Mouse (Mus musculus) liver, postnatal 0 days (tissue): ENCODE results near the gene Paf1. TPM values are rescaled to one million over a fixed set of nuclear protein-coding genes. Genes with fewer than 3 reads are reported as not detected.

ENCODE experiments used
- ATAC-seq: fragments of 200-750 bp; cut with Nextera tagmentation; 2 replicates; pipeline ENCODE4 v1.8.0; 2017; ENCODE audit warnings: mild to moderate bottlenecking, moderate library complexity
- DNase-seq: peaks from one replicate; pipeline ENCODE4 v3.0.0-alpha.2; 2016
- H3K27ac ChIP-seq: fragments of 300-500 bp; sonication (generic); 2 replicates; pipeline ENCODE4 v1.5.1; 2014; ENCODE audit warnings: antibody characterized with exemption, moderate library complexity, mild to moderate bottlenecking, low read depth
- H3K27me3 ChIP-seq: fragments of 300-500 bp; sonication (generic); 2 replicates; pipeline ENCODE4 v1.6.1; 2014; ENCODE audit warnings: low read length, control low read depth, mixed read lengths; ENCODE audit not compliant: insufficient read depth
- H3K36me3 ChIP-seq: fragments of 300-500 bp; sonication (generic); replicated peaks from 2 replicates; pipeline ENCODE4 v1.6.1; 2014; ENCODE audit warnings: mild to moderate bottlenecking, control low read depth, low read length, moderate library complexity, mixed read lengths; ENCODE audit not compliant: insufficient read depth
- H3K4me1 ChIP-seq: fragments of 300-500 bp; sonication (generic); 2 replicates; pipeline ENCODE4 v1.6.1; 2014; ENCODE audit warnings: antibody characterized with exemption, mild to moderate bottlenecking, control low read depth; ENCODE audit not compliant: insufficient read depth
- H3K4me2 ChIP-seq: fragments of 300-500 bp; sonication (generic); 2 replicates; pipeline ENCODE4 v1.6.1; 2014; ENCODE audit warnings: low read depth, mild to moderate bottlenecking, low read length, moderate library complexity, mixed read lengths
- H3K4me3 ChIP-seq: fragments of 300-500 bp; sonication (generic); 2 replicates; pipeline ENCODE4 v1.5.1; 2014; ENCODE audit warnings: low read depth, low read length
- H3K9ac ChIP-seq: fragments of 300-500 bp; sonication (generic); replicated peaks from 2 replicates; pipeline ENCODE4 v1.6.1; 2014; ENCODE audit warnings: mild to moderate bottlenecking, moderate library complexity
- H3K9me3 ChIP-seq: fragments of 300-500 bp; sonication (generic); 2 replicates; pipeline ENCODE4 v1.6.1; 2016; ENCODE audit warnings: mild to moderate bottlenecking, control low read depth, low read length, mixed read lengths
- CTCF ChIP-seq: sonication (generic); IDR thresholded peaks from 2 replicates; pipeline ENCODE4 v1.5.1; 2016; ENCODE audit warnings: antibody characterized with exemption, low read depth
- EP300 ChIP-seq: IDR thresholded peaks from 2 replicates; pipeline ENCODE4 v1.6.1; 2016; ENCODE audit warnings: antibody characterized with exemption, low read depth, mild to moderate bottlenecking
- WGBS: fragments of 180-500 bp; shearing (Covaris S2); extraction: QIAGEN DNeasy Blood & Tissue Kit; methylation state at CpG from one replicate; pipeline ENCODE4 v1.1.7; 2014; ENCODE audit not compliant: insufficient replicate concordance; 5-methylcytosine and 5-hydroxymethylcytosine counted together
- polyA plus RNA-seq: library from polyadenylated mRNA; unstranded; fragments of >200 nt; fragmentation: Nextera tagmentation; extraction: Ambion mirVana; gene quantifications from 2 replicates; pipeline ENCODE4 v1.2.1, GENCODE M21; 2015

Paf1 gene
- polyA plus RNA-seq, 1 experiment from 2014 or later: 21.1 TPM

DNA sequence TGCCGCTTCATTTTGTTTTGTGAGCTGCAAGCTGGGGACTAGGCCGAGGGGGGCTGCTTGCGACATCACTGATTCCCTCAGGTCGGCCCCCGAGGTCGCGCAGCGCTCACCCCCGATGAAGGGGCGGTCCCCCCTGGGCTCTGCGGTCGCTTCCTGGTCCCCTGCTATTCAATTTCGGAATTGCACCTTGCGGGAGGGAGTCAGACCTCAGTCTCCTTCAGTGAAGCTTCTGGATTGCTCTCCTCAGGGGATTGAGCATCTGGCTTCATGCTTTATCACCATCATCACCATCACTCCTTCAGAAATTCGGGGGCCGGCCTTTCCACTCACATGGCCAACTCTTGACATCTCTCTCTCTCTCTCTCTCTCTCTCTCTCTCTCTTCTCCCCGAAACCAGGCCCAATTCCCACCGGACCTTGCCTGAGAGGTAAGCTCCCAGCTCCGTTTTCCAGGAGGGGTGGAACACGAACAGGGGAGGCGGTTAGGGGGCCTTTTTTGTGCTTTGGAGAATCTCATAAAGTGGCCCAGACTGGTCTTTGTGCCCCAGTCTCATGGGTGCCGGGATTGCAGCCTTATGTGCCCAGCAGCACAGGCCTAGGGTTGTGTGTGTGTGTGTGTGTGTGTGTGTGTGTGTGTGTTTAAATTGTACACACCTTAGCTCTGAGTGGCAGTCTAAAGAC lies 661 bp downstream of the Paf1 start:
- 7% methylated on average over 22 of the region's 22 CpGs for WGBS
- Histone ChIP-seq H3K9me3 (no peaks in the 10 kb centered on the region), H3K4me2 (peak overlapping the region; percentile 99), H3K27ac (peak overlapping the region; percentile 72), H3K9ac (peak overlapping the region; percentile 92), H3K36me3 (peaks cover 44% of the 10 kb centered on the region), H3K4me3 (peak overlapping the region; percentile 86), H3K27me3 (no peaks in the 10 kb centered on the region), H3K4me1 (peaks cover 15% of the 10 kb centered on the region)
- ATAC-seq: peak; percentile 1; the same call in 1 of the 2 replicates
- no peak for TF ChIP-seq CTCF
- no peak for TF ChIP-seq EP300
- DNase-seq: no peak

- 91% methylated on average over 4 of the region's 4 CpGs for WGBS
- H3K27ac ChIP-seq: no peak overlapping the region
- peaks cover 49% of the 10 kb centered on the region for H3K36me3 ChIP-seq
Measured at GRCm38 (mm10) chr7:28395425-28395824, 2.7 kb downstream of the Paf1 start.

DNA sequence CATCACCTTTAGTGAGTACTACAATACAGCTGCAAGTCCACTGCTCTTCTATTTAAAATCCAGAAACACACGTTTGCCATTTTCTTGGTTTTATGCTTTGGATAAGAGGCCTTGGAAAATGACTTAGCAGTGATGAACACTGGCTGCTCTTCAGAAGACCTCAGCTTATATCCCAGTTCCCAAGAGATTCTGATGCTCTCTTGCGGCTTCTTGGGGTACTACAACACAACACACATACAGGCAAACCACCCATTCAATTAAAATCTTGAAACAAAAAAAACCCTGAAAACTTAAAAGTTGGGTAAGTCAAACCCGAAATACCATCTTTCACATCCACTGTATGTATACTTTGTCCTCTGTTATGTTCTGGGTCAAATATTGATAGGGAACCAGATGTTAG lies 5.2 kb downstream of the Paf1 start:
- DNase-seq (no peak), ATAC-seq (no peak)
- WGBS: 64% methylated on average over 3 of the region's 3 CpGs
- H3K9ac ChIP-seq: no peak overlapping the region
- no peaks in the 10 kb centered on the region for H3K27me3 ChIP-seq
- H3K4me1 ChIP-seq: peaks cover 12% of the 10 kb centered on the region
- H3K4me3 ChIP-seq: no peak overlapping the region
- H3K27ac ChIP-seq: no peak overlapping the region
- no peak overlapping the region for H3K4me2 ChIP-seq
- no peaks in the 10 kb centered on the region for H3K9me3 ChIP-seq
- TF ChIP-seq EP300 (no peak), CTCF (peak; percentile 54)
- H3K36me3 ChIP-seq: peaks cover 70% of the 10 kb centered on the region

More at GRCm38 (mm10) chr7:28395425-28395824, 2.7 kb downstream of the Paf1 start:
- ATAC-seq (no peak), DNase-seq (no peak)
- H3K4me1 ChIP-seq: peaks cover 15% of the 10 kb centered on the region
- H3K9me3 ChIP-seq: no peaks in the 10 kb centered on the region
- H3K9ac ChIP-seq: no peak overlapping the region
- no peaks in the 10 kb centered on the region for H3K27me3 ChIP-seq
- no peak overlapping the region for H3K4me2 ChIP-seq
- no peak for TF ChIP-seq EP300
- H3K4me3 ChIP-seq: no peak overlapping the region

GRCm38 (mm10) chr7:28398696-28399340 lies 6.1 kb downstream of the Paf1 start:
- Histone ChIP-seq H3K4me2 (no peak overlapping the region), H3K27me3 (no peaks in the 10 kb centered on the region), H3K27ac (no peak overlapping the region), H3K4me1 (peaks cover 6% of the 10 kb centered on the region), H3K9ac (no peak overlapping the region), H3K36me3 (peaks cover 78% of the 10 kb centered on the region), H3K4me3 (no peak overlapping the region), H3K9me3 (no peaks in the 10 kb centered on the region)
- TF ChIP-seq EP300 (no peak), CTCF (no peak)
- no peak for DNase-seq
- ATAC-seq: no peak
- WGBS: 90% methylated on average over 10 of the region's 10 CpGs

GRCm38 (mm10) chr7:28401030-28401429 lies 8.3 kb downstream of the Paf1 start:
- peak; percentile 38; the same call in 1 of the 2 replicates for ATAC-seq
- H3K4me2 ChIP-seq: no peak overlapping the region
- no peaks in the 10 kb centered on the region for H3K9me3 ChIP-seq
- H3K27ac ChIP-seq: no peak overlapping the region
- WGBS: 84% methylated on average over 1 of the region's 1 CpGs
- DNase-seq: no peak
- TF ChIP-seq EP300: no peak
- TF ChIP-seq CTCF: no peak
- H3K9ac ChIP-seq: no peak overlapping the region
- peaks cover 85% of the 10 kb centered on the region for H3K36me3 ChIP-seq
- peaks cover 4% of the 10 kb centered on the region; the same call in 1 of the 2 replicates for H3K4me1 ChIP-seq
- no peaks in the 10 kb centered on the region for H3K27me3 ChIP-seq
- no peak overlapping the region for H3K4me3 ChIP-seq

- DNase-seq (no peak), ATAC-seq (no peak)
- H3K27me3 ChIP-seq: no peaks in the 10 kb centered on the region
- H3K36me3 ChIP-seq: peaks cover 86% of the 10 kb centered on the region
- no peak overlapping the region for H3K4me3 ChIP-seq
- H3K9me3 ChIP-seq: no peaks in the 10 kb centered on the region
- TF ChIP-seq EP300 (no peak), CTCF (no peak)
- H3K9ac ChIP-seq: no peak overlapping the region
- peaks cover 4% of the 10 kb centered on the region; the same call in 1 of the 2 replicates for H3K4me1 ChIP-seq
- WGBS: 74% methylated on average over 3 of the region's 3 CpGs
- no peak overlapping the region for H3K4me2 ChIP-seq
- H3K27ac ChIP-seq: no peak overlapping the region
Measured at GRCm38 (mm10) chr7:28401942-28402341, 9.2 kb downstream of the Paf1 start.
